Mouse (Mus musculus) forebrain, embryonic 10.5 days (tissue): Measurements from ENCODE around the gene Cep170b. TPM values are rescaled to one million over a fixed set of nuclear protein-coding genes. Genes with fewer than 3 reads are reported as not detected.
A peak's percentile ranks its signal among the peaks of the same experiment; 100 is the strongest.

Experiments used
- DNase-seq: peaks from one replicate; pipeline ENCODE4 v3.0.0-alpha.2; 2017; ENCODE audit warnings: low spot score; ENCODE audit errors: extremely low spot score
- H3K27ac ChIP-seq: fragments of 300-500 bp; sonication (generic); 2 replicates; pipeline ENCODE4 v1.5.1; 2016; ENCODE audit warnings: mild to moderate bottlenecking
- H3K27me3 ChIP-seq: fragments of 300-500 bp; sonication (generic); 2 replicates; pipeline ENCODE4 v1.6.1; 2016; ENCODE audit warnings: mild to moderate bottlenecking; ENCODE audit not compliant: poor library complexity, severe bottlenecking
- H3K36me3 ChIP-seq: fragments of 300-500 bp; sonication (generic); replicated peaks from 2 replicates; pipeline ENCODE4 v1.6.1; 2016; ENCODE audit warnings: mild to moderate bottlenecking, moderate library complexity
- H3K4me1 ChIP-seq: fragments of 300-500 bp; sonication (generic); 2 replicates; pipeline ENCODE4 v1.6.1; 2016
- H3K4me3 ChIP-seq: fragments of 300-500 bp; sonication (generic); 2 replicates; pipeline ENCODE4 v1.5.1; 2016; ENCODE audit warnings: mild to moderate bottlenecking, moderate library complexity
- H3K9me3 ChIP-seq: fragments of 300-500 bp; sonication (generic); 2 replicates; pipeline ENCODE4 v1.6.1; 2016; ENCODE audit warnings: mild to moderate bottlenecking, moderate library complexity
- WGBS: fragments of 180-500 bp; shearing (Covaris S2); methylation state at CpG from one replicate; pipeline ENCODE4 v1.1.7; 2016; 5-methylcytosine and 5-hydroxymethylcytosine counted together
- microRNA-seq: library from miRNA; unstranded; fragments of <30 nt; microRNA quantifications from one replicate; pipeline ENCODE4, GENCODE M21; 2017
- polyA plus RNA-seq: library from polyadenylated mRNA; unstranded; fragments of >200 nt; fragmentation: Nextera tagmentation; extraction: Ambion mirVana; gene quantifications from 2 replicates; pipeline ENCODE4 v1.2.1, GENCODE M21; 2016

The Cep170b gene
- polyA plus RNA-seq, 1 experiment from 2014 or later: 7.9 TPM

- WGBS: 78% methylated on average over 13 of the region's 13 CpGs
- H3K27ac ChIP-seq: peak overlapping the region; percentile 56; the same call in 1 of the 2 replicates
Measured at GRCm38 (mm10) chr12:112793601-112794355, 73.5 kb downstream of the Cep170b start.

GRCm38 (mm10) chr12:112794356-112794816 lies 74.1 kb downstream of the Cep170b start:
- Histone ChIP-seq H3K9me3 (no peaks in the 10 kb centered on the region), H3K4me1 (peaks cover 31% of the 10 kb centered on the region), H3K27me3 (peaks cover 40% of the 10 kb centered on the region), H3K27ac (peak overlapping the region; percentile 56; the same call in 1 of the 2 replicates), H3K36me3 (no peaks in the 10 kb centered on the region), H3K4me3 (no peak overlapping the region)
- no peak for DNase-seq
- 31% methylated on average over 7 of the region's 7 CpGs for WGBS

More at GRCm38 (mm10) chr12:112793601-112794355, 73.5 kb downstream of the Cep170b start:
- H3K9me3 ChIP-seq: no peaks in the 10 kb centered on the region
- DNase-seq: no peak
- H3K4me3 ChIP-seq: no peak overlapping the region
- H3K36me3 ChIP-seq: no peaks in the 10 kb centered on the region
- H3K4me1 ChIP-seq: peaks cover 31% of the 10 kb centered on the region
- peaks cover 34% of the 10 kb centered on the region for H3K27me3 ChIP-seq

GRCm38 (mm10) chr12:112794998-112795397 lies 74.7 kb downstream of the Cep170b start:
- Histone ChIP-seq H3K27me3 (peaks cover 46% of the 10 kb centered on the region), H3K27ac (no peak overlapping the region), H3K4me1 (peaks cover 31% of the 10 kb centered on the region), H3K36me3 (no peaks in the 10 kb centered on the region), H3K4me3 (no peak overlapping the region), H3K9me3 (no peaks in the 10 kb centered on the region)
- 87% methylated on average over 5 of the region's 5 CpGs for WGBS
- no peak for DNase-seq

- WGBS: 63% methylated on average over 18 of the region's 18 CpGs
- Histone ChIP-seq H3K4me1 (peaks cover 31% of the 10 kb centered on the region), H3K9me3 (no peaks in the 10 kb centered on the region), H3K27me3 (peaks cover 52% of the 10 kb centered on the region), H3K36me3 (no peaks in the 10 kb centered on the region), H3K27ac (no peak overlapping the region), H3K4me3 (no peak overlapping the region)
- no peak for DNase-seq
Measured at GRCm38 (mm10) chr12:112795466-112796104, 75.3 kb downstream of the Cep170b start.

Small RNA genes lying within 50 kb of the gene (microRNA-seq; reads per million reads assigned to microRNA genes)
- gene Mir6940: 1.8 reads per million

Other genes starting within 250 kb of the Cep170b start
- gene A530016L24Rik, start 231.0 kb upstream of the Cep170b start, polyA plus RNA-seq: not detected in 2 replicates
- gene Tmem179, start 203.7 kb upstream of the Cep170b start, polyA plus RNA-seq: 0.55 and 0.89 TPM in 2 replicates
- 1.1 and 1.3 TPM in 2 replicates for gene Inf2, start 131.7 kb upstream of the Cep170b start, polyA plus RNA-seq
- gene Adssl1, start 100.4 kb upstream of the Cep170b start, polyA plus RNA-seq: 4.9 and 6.6 TPM in 2 replicates
- gene Siva1, start 75.8 kb upstream of the Cep170b start, polyA plus RNA-seq: 361 and 369 TPM in 2 replicates
- gene Akt1, start 45.6 kb upstream of the Cep170b start, polyA plus RNA-seq: 39.2 and 41.9 TPM in 2 replicates
- gene Zbtb42, start 41.6 kb upstream of the Cep170b start, polyA plus RNA-seq: 4.1 and 4.3 TPM in 2 replicates
- 3.8 and 3.9 TPM in 2 replicates for gene Pld4, start 40.2 kb downstream of the Cep170b start, polyA plus RNA-seq
- 0.05 and 0.11 TPM in 2 replicates for gene Ahnak2, start 82.2 kb downstream of the Cep170b start, polyA plus RNA-seq
- 11.3 and 12.3 TPM in 2 replicates for gene Clba1, start 88.5 kb downstream of the Cep170b start, polyA plus RNA-seq
- 189 and 199 TPM in 2 replicates for gene Cdca4, start 109.0 kb downstream of the Cep170b start, polyA plus RNA-seq
- gene Gpr132, start 147.8 kb downstream of the Cep170b start, polyA plus RNA-seq: 0.06 and 0.07 TPM in 2 replicates
- 2.3 and 3.8 TPM in 2 replicates for gene Jag2, start 209.3 kb downstream of the Cep170b start, polyA plus RNA-seq
- gene Nudt14, start 221.7 kb downstream of the Cep170b start, polyA plus RNA-seq: 61.4 and 70.4 TPM in 2 replicates